Mouse (Mus musculus): ENCODE measurements around the gene Sowahc.

DNA sequence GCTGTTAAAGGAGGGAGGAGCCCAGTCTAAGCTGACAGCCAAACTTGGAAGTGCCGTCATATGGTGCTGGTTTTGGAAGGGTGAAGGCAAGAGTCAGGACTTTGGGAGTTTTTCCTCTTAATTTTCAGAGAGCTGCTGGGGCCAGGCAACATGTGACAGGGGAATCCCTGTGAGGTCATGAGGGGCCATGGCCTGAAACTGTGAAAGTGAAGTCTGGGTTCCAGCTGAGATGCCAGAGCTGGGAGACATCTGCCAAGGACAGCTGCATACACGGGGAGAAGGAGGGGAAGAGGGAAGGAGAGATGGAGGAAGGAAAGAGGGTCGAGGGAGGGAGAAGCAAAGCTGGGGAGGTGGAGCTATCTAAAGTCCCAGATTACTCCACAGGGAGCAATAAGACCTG, 16.0 kb downstream of the Sowahc start:
- TF ChIP-seq POLR2A (IDR thresholded peaks at IDR 0.05; ENCODE audit: insufficient read depth, low read depth, low read length) (no peak), CTCF (IDR thresholded peaks at IDR 0.05) (no peak), EP300 (IDR thresholded peaks at IDR 0.05; ENCODE audit: insufficient read depth, low read depth, low read length) (no peak)
